Mouse (Mus musculus) liver, postnatal 0 days (tissue): ENCODE measurements around the gene Shcbp1l.
"Not testable (repeated sequence)": the region's sequence is repeated elsewhere in the genome, so short reads cannot be mapped to it uniquely, and the experiment has no call there.

Experiments used
- CTCF ChIP-seq: sonication (generic); IDR thresholded peaks from 2 replicates; pipeline ENCODE4 v1.5.1; 2016; ENCODE audit warnings: antibody characterized with exemption, low read depth
- EP300 ChIP-seq: IDR thresholded peaks from 2 replicates; pipeline ENCODE4 v1.6.1; 2016; ENCODE audit warnings: antibody characterized with exemption, low read depth, mild to moderate bottlenecking

DNA sequence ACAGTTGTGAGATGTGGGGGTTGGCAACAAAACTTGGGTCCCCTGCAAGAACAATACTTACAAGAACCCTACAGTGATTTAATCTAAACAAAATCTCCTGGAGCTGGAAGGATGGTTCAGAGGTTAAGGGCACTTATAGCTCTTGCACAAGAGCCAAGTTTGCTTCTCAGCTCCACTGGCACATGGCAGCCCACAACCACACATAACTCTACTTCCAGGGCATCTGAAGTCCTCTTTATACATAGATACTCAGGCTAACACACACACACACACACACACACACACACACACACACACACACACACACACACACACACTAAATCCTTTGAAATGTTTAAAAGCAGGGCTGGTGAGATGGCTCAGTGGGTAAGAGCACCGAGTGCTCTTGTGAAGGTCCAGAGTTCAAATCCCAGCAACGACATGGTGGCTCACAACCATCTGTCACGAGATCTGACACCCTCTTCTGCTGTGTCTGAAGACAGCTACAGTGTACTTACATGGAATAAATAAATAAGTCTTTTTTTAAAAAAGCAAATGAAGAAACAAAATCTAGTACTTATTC lies 8.6 kb upstream of the Shcbp1l start:
- not testable (repeated sequence) for TF ChIP-seq CTCF, EP300
